Mouse (Mus musculus): ENCODE measurements around the gene Vmn1r4.
A peak's percentile ranks its signal among the peaks of the same experiment; 100 is the strongest.

Vmn1r4 gene

DNA sequence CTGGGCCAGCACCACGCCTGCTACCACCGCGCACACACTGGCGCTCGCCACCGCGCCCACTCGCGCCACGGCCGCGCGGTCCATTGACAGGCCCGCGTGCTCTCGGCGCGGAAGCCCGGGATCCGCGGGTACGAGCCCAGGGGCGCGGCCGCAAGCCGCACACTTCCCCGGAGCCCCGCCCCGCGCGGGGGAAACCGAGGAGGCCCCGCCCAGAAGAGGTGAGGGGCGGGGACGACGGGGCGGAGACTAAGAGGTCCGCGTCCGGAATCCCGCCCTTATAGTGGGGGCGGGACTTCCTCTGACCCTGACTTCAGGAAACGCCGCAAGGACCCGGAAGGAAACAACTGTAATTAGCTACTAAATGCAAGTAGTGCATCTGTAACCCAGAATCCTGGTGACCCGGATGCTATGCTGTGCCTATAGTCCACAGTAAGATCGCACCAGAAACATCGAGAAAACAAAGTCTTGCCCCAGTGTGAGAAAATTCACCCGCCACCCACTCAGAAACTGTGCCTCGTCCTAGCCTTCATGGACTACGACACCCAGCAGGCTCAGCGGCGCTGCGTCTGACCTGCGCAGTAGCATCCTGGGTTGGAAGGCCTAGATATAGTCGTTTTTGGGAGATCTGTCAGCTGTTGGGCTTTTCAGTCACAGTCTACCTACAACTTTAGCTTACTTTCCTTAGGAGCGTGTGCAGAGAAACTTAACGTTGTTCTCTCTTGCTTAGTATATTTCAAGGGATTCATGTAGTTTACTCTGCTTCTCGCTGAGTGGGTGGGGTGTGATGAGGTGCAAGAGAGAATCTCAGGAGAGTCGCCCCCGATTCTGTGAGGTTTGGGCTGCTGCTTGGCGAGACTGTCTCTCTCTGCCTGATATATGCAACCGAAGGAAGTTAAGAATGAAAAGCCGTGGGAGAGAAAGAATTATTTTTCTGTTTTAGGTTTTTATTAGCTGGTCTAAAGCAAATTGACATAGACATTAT is at the start of gene Vmn1r4, which contains the start of gene Nt5c3:
Gene Vmn1r4, plus strand, starts transcription at position 290 of the 982 bp plus-strand sequence.
Gene Nt5c3, minus strand, starts transcription at position 207 of the 982 bp plus-strand sequence.
- DNase-seq, result peak; percentile 97

DNA sequence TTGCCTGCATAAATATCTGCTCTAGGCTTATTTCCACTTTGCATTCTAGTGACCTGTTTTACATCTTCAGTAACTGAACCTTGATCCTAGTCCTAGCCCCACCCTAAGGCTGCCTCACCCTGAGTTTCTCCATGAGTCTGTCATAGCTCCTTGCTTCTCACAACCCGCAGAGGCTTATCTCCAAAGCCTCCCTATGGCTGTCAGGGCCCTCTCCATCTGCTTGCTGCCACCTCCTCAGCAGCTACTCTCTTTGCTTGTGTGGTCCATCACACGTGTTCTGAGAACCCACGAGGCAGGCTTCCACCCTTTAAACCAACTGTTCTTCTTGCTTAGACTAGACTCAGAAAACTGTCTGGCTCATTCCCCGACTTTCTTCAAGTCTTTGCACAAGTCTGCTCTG is 46.9 kb upstream of the Vmn1r4 start:
- DNase-seq, result no peak

GRCm38 (mm10) chr6:56877985-56878384 is 45.8 kb upstream of the Vmn1r4 start:
- no peak for DNase-seq

GRCm38 (mm10) chr6:56879352-56879955 is 44.4 kb upstream of the Vmn1r4 start:
- no peak for DNase-seq

- no peak for DNase-seq
These were observed 35.3 kb upstream of the Vmn1r4 start for GRCm38 (mm10) chr6:56888561-56888960.

DNA sequence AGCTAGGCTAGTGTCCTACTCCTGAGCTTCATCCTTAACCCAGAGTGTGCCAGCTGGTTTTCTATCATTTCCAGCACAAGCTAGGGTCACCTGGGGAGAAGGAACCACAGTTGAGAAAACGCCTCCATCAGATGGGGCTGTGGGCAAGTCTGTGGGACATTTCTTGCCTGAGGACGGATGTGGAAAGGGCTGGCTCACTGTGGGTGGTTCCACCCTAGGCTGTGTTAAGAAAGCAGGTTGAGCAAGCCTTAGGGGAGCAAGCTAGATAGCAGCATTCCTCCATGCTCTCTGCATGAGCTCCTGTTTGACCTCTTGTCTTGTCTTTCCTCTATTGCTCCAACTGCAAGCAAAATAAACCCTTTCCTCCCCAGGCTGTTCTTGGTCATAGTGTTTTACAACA is 33.1 kb upstream of the Vmn1r4 start:
- DNase-seq, result no peak

GRCm38 (mm10) chr6:56899601-56900000 is 24.2 kb upstream of the Vmn1r4 start:
- no peak for DNase-seq

DNA sequence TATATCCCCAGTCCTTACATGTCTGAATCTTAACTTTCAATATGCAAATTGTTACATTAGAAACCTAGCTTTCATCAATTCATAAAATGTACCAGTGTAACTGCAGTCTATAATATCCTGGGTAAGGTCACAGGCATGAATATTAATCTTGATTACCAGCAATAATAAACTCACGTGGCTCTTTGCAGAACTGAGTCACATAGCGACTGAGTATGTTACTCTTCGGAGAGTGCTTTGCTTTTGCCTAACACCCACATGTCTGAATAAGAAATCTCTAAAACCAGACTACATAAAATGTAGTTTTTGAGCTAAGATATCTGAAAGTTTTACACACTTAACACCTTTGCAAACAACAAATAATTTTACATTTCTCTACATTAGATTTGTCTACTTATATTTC is 22.5 kb upstream of the Vmn1r4 start:
- no peak for DNase-seq

DNA sequence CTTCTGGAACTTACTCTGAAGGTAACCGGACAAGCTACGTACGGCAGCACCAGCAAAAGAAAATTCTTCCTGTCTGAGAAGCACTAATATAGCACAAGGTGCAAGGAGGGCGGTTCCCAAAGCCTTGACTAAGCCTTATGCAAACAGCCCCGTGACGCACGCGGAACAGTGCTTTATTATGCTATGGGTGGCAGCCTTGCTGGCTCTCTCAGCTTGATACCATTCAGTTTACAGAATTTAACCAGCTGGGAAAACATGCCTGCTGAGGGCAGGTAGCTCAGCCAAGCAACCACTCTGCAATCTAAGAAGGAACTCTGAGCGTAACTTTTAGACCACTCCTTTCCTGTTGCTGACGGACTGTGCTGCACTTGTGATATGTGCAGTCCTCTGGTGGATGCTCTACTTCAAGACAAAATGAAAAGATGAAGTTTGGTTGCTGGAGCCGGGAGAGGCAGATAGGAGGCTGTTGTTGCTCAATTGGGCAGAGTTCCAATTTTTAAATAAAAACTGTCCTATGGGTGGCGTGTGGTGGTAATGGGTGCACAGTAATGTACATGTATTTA is 21.9 kb upstream of the Vmn1r4 start:
- peak; percentile 76 for DNase-seq

- no peak for DNase-seq
These were observed 21.0 kb upstream of the Vmn1r4 start for GRCm38 (mm10) chr6:56902606-56903520.

GRCm38 (mm10) chr6:56903831-56904230 is 20.0 kb upstream of the Vmn1r4 start:
- DNase-seq, result peak; percentile 33

DNA sequence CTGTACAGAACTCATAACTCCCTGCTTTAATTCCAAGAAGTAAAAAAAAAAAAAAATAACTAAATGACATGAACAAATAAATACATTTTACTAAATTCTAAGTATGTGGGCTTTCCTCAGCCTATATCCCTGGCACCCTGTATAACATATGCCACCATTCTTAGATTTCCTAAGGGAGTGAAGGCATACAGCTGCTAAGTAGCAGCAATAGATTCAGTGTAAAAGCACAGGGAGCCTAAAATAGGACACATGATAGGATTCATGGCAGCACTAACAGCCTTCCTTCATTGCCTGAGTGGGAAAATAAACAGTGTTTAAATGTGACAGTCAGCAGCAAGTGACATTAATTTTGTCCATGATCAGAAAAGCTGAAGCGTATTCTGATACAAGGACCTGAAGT is 19.5 kb upstream of the Vmn1r4 start:
- no peak for DNase-seq

DNA sequence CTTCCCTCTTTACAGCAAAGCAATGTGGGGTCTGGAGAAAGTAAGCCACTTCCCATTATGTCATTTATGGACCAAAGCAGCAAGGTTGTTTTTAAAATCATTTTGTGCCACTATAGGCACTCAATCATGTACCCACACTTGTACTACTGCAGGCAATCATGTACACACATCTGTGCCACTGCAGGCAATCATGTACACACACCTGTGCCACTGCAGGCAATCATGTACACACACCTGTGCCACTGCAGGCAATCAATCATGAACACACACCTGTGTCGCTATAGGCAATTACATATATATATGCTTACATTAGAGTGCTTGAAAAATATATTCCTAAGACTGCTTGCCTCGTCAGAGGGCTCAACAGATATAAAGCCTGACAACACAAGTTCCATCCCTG is 18.8 kb upstream of the Vmn1r4 start:
- DNase-seq, result no peak

- no peak for DNase-seq
These were observed 18.3 kb upstream of the Vmn1r4 start for GRCm38 (mm10) chr6:56905486-56905885.

GRCm38 (mm10) chr6:56906121-56906846 is 17.5 kb upstream of the Vmn1r4 start:
- DNase-seq, result peak; percentile 59

DNA sequence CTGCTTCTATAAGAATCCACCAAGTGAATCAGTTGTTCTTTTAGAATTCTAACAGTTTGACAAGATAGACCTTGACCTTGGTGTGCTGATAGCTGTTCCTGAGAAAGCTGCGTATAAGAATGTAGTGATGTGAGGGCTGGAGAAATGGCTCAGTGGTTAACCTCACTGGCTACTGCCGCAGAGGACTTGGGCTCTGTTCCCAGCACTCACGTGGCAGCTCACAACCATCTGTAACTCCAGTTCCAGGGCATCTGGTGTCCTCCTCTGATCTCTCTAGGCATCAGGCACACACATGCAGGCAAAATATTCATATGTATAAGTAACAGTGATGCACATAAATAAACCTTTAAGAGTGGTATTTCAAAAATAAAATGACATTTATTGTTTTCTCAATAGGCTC is 15.8 kb upstream of the Vmn1r4 start:
- no peak for DNase-seq

DNA sequence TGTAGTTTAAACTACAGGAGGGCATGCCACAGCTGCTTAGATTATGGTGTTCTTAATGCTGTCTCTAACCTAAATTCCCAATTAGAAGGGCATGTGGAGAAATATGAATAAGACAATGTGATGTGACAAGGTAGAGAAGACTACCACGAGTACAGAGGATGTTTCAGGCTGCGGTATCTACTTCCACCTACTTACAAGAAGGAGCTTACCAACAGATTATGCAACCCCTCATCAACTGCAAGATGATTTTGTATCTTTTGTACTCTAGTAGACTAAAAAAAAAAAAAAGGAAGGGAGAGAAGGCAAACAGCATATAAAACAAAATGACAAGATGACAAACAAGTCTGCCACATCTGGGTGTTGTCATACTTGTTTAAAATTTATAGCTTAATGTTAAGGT is 15.4 kb upstream of the Vmn1r4 start:
- no peak for DNase-seq

DNA sequence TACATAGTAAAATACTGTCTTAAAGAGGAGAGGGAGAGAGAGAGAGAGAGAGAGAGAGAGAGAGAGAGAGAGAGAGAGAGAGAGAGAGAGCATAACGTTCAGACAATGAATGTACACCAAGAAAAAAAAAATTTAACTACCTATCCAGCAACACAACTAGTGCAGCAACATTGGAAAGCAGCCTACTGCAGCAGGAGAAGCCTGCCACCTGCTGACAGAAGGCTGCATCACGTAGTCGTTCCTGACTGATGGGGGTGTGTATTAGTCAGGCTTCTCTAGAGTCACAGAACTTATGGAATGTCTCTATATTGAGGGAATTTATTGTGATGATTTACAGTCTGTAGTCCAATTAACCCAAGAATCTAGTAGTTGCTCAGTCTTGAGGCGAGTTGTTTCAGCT is 14.9 kb upstream of the Vmn1r4 start:
- peak; percentile 78 for DNase-seq

DNA sequence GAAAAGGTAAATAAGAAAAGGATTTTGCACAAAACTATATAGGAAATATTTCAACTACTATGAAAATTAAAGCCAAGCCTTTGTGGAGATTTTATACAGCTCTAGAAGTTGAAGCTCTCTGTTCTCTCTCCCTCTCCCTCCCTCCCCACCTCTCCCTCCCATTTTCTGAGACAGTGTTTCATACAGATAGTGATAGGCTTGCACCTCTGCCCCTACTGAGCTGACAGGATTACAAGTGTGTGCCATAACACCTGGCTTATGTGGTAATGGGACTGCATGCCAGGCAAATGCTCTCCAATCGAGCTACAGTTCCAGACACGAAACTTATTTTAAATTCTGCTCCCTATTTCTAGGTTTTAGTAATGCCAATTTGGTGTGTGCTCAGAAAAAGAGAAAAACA is 12.9 kb upstream of the Vmn1r4 start:
- DNase-seq, result no peak

DNA sequence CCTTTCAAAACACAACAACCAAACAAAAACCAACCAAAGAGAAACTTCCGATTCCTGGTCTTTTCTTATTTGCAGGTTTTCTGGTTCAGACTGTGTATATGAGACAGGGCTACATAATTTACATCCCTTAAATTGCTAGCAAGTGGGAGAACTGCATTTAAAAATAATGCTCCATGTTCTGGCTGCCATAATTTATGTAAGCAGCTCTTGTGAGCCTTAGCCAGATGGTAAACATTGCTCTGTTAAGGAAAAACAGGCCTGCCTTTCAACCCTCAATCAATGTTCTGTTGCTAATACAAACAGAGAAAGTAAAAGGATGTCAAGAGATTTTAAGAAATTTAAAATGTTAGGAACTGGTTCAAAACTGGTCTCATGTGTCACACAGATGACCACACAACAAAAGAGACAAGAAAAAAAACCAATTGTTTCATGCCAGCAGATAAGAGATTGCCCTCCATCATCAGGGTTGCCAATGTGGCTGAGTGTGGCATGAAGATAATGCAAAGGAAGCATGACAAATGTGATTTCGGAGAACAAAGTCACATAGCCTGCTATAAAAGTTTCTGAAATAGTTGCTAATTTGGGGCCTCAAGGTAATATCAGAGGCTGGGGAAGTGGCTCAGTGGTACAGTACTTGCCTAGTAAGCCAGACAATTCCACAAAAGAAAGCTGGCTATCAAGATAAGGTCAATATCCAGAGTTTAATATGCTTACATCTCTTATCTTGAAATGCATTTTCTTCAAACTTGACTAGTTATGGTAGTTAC is 10.5 kb upstream of the Vmn1r4 start:
- no peak for DNase-seq

- DNase-seq, result no peak
These were observed 7.5 kb upstream of the Vmn1r4 start for GRCm38 (mm10) chr6:56916279-56916678.

Data from kidney, postnatal 14 days (tissue).